Mouse (Mus musculus) midbrain, embryonic 13.5 days (tissue): ENCODE data around the gene Jtb. TPM values are rescaled to one million over a fixed set of nuclear protein-coding genes. Genes with fewer than 3 reads are reported as not detected.
"Not testable (repeated sequence)": the region's sequence is repeated elsewhere in the genome, so short reads cannot be mapped to it uniquely, and the experiment has no call there.

ENCODE experiments used
- ATAC-seq: fragments of 200-750 bp; cut with Nextera tagmentation; 2 replicates; pipeline ENCODE4 v1.8.0; 2017; ENCODE audit warnings: mild to moderate bottlenecking, moderate TSS enrichment, moderate library complexity
- H3K27ac ChIP-seq: fragments of 300-500 bp; sonication (generic); 2 replicates; pipeline ENCODE4 v1.5.1; 2015; ENCODE audit warnings: inconsistent platforms, mild to moderate bottlenecking, moderate library complexity
- H3K27me3 ChIP-seq: fragments of 300-500 bp; sonication (generic); 2 replicates; pipeline ENCODE4 v1.6.1; 2015; ENCODE audit warnings: mild to moderate bottlenecking, inconsistent platforms
- H3K36me3 ChIP-seq: fragments of 300-500 bp; sonication (generic); 2 replicates; pipeline ENCODE4 v1.6.1; 2015; ENCODE audit warnings: mild to moderate bottlenecking, inconsistent platforms
- H3K4me1 ChIP-seq: fragments of 300-500 bp; sonication (generic); replicated peaks from 2 replicates; pipeline ENCODE4 v1.6.1; 2015; ENCODE audit warnings: inconsistent platforms
- H3K4me2 ChIP-seq: fragments of 300-500 bp; sonication (generic); replicated peaks from 2 replicates; pipeline ENCODE4 v1.6.1; 2015; ENCODE audit warnings: moderate library complexity, mild to moderate bottlenecking, inconsistent platforms
- H3K4me3 ChIP-seq: fragments of 300-500 bp; sonication (generic); replicated peaks from 2 replicates; pipeline ENCODE4 v1.5.1; 2015; ENCODE audit warnings: mild to moderate bottlenecking, inconsistent platforms
- H3K9ac ChIP-seq: fragments of 300-500 bp; sonication (generic); replicated peaks from 2 replicates; pipeline ENCODE4 v1.6.1; 2015; ENCODE audit warnings: mild to moderate bottlenecking, inconsistent platforms
- H3K9me3 ChIP-seq: fragments of 300-500 bp; sonication (generic); 2 replicates; pipeline ENCODE4 v1.6.1; 2016; ENCODE audit warnings: mild to moderate bottlenecking, inconsistent platforms
- WGBS: fragments of 180-500 bp; shearing (Covaris S2); methylation state at CpG from one replicate; pipeline ENCODE4 v1.1.7; 2015; 5-methylcytosine and 5-hydroxymethylcytosine counted together
- polyA plus RNA-seq: library from polyadenylated mRNA; unstranded; fragments of >200 nt; fragmentation: Nextera tagmentation; extraction: Ambion mirVana; gene quantifications from 2 replicates; pipeline ENCODE4 v1.2.1, GENCODE M21; 2015

Jtb gene
- polyA plus RNA-seq, 1 experiment from 2014 or later, result 97.6 TPM

DNA sequence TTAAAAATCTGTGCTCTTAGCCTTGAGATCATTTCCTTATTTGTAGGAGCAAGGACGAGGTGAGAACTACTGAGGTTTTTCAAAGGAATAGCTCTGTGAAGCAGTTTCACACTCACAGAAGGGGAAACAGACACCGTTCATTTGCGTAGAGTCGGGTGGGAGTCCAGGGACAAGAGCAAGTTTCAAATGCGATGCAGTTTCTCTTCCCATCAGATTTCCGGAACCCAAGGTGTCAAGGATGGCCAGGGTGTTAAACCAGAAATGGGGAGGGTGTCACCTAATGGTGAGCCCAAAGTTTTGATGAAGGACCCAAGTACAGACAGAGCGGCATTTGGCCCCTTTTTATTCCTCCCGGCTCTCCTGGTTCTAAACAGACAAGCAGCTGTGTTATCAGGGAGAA lies 322 bp upstream of the Jtb start:
- H3K9me3 ChIP-seq, result no peaks in the 10 kb centered on the region
- peak overlapping the region; percentile 81 for H3K9ac ChIP-seq
- H3K4me3 ChIP-seq, result peak overlapping the region; percentile 73
- H3K36me3 ChIP-seq, result peaks cover 23% of the 10 kb centered on the region
- peaks cover 15% of the 10 kb centered on the region for H3K4me1 ChIP-seq
- peak overlapping the region; percentile 89 for H3K4me2 ChIP-seq
- peak overlapping the region; percentile 90 for H3K27ac ChIP-seq
- WGBS, result 23% methylated on average over 8 of the region's 8 CpGs
- H3K27me3 ChIP-seq, result no peaks in the 10 kb centered on the region
- no peak for ATAC-seq

DNA sequence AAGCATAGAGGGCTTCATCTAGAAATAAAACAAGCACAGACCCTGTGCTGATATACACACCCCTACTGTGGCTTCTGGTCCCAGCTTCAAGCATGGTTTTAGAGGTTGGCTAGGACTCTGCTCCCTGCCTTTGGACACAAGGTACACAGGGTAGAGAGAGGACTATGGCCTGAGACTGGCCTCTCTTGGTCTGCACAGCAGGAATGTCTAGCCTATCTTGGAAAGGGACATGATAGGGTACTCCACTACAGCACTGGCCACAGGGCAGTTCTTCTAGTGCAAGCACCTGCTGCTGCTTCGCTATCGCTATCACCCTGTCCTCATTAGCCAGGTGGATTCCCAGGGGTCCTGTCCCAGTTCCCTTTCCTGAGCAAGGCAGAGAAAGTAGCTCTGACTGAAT lies 9.9 kb downstream of the Jtb start:
- 95% methylated on average over 2 of the region's 2 CpGs for WGBS
- Histone ChIP-seq H3K36me3 (peaks cover 5% of the 10 kb centered on the region), H3K4me3 (no peak overlapping the region), H3K9ac (no peak overlapping the region), H3K9me3 (no peaks in the 10 kb centered on the region), H3K27ac (no peak overlapping the region), H3K4me1 (peaks cover 16% of the 10 kb centered on the region), H3K4me2 (no peak overlapping the region), H3K27me3 (no peaks in the 10 kb centered on the region)
- ATAC-seq, result no peak

DNA sequence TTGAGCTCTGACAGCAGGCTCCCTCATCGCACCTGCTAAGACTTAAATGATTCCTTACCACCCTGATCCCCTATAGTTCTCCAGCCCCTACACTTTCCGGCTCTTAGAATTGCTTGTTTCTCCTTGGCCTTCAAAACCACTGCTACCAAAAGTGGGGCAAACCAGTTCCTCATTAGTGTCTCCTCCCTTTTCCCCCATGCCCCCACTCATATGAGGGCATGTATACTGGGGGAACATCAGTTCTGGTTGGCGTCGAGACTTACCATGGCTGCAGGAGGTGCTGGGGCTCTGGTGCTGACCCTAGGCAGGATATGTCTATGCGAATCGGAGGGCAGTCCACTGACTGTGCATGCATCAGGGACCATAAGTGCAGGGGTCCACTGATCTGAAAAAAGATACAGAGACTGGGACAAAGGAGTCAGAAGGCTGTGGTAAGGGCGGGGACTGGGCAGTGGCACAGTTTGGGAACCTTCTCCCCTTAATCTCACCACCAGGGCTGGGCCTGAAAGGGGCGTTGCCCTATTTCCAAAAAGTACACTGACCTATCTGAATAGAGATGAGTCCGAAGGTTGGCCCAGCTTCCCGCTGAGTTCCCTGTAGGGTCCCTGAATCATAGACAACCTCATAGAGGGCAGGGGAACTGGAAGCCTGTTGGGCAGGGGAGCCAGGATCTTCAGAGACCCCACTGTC lies 10.4 kb downstream of the Jtb start:
- H3K9ac ChIP-seq, result no peak overlapping the region
- no peak overlapping the region for H3K4me3 ChIP-seq
- no peaks in the 10 kb centered on the region for H3K9me3 ChIP-seq
- ATAC-seq, result 0 out of 2 replicates have a peak, but pooled peaks have one; percentile 27
- no peaks in the 10 kb centered on the region for H3K27me3 ChIP-seq
- H3K27ac ChIP-seq, result no peak overlapping the region
- 88% methylated on average over 10 of the region's 10 CpGs for WGBS
- H3K4me1 ChIP-seq, result peaks cover 16% of the 10 kb centered on the region
- H3K36me3 ChIP-seq, result peaks cover 3% of the 10 kb centered on the region; the same call in 1 of the 2 replicates
- H3K4me2 ChIP-seq, result no peak overlapping the region

DNA sequence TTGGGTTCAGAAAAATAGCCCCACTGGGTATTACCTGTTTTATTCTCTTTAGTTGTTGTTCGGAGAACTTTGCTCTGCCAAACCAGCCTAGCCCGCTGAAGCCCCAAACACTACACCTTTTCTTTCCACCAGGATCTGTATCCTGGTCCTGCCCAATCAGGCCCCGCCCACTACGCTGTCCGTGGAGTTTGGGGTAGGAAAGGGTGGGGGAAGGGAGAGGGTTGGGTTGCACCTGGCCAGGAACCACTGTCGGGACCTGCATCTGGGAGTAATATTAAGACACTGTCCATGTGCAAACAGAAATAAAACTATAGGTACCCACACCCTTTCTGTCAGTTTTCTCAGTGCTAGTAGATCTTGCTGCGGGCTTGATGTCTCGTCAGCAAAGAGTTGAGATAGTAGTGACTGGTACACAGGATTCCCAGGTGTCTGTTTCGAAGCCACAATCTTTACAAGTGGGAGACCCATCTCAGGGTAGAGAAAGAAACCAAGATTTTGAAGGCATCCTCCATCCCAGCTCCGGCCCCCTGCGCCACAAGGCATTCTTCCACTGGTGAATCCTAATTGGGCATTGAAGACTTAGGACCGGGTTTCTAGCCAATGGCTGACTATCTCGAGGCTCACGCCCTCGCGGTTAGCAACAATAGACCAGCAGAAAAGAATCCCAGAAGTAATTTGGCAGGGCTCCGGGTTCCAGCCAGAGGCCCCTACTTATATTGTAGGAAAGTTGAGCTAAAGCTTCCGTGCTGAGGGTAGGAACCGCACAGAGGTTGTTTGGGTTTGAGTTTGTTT lies 11.8 kb downstream of the Jtb start, which contains the start of gene Creb3l4:
Gene Creb3l4, minus strand, starts transcription at position 529 of the 792 bp plus-strand sequence.
- ATAC-seq, result peak; percentile 61
- peak within 1 kb of the TSS; percentile 71 for H3K4me2 ChIP-seq
- peaks cover 19% of the 10 kb centered on the region for H3K4me1 ChIP-seq
- no peaks in the 10 kb centered on the region for H3K36me3 ChIP-seq
- no peaks in the 10 kb centered on the region for H3K27me3 ChIP-seq
- no peaks in the 10 kb centered on the region for H3K9me3 ChIP-seq
- WGBS, result 2% methylated on average over 19 of the region's 19 CpGs
- peak within 1 kb of the TSS; percentile 40 for H3K4me3 ChIP-seq
- peak within 1 kb of the TSS; percentile 44 for H3K9ac ChIP-seq
- H3K27ac ChIP-seq, result 0 out of 2 replicates have a peak within 1 kb of the TSS, but pooled peaks have one; percentile 30

DNA sequence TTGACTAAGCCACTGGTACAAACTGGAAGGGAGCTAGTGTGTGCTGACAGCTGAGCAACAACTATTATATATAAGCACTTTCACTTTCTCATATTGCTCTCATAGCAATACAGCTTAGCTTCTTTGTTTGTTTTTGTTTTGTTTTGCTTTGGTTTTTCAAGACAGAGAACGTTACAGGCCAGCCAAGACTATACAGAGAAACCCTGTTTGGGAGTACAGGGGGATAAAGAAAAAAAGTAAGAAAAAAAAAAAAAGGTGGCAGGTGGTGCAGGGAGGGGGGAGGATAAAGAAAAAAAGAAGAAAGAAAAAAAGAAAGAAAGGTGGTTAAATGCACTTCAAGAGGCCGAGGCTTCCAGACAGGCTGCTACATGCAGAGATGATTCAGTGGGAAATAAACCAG lies 14.0 kb downstream of the Jtb start:
- Histone ChIP-seq H3K27ac (no peak overlapping the region), H3K4me1 (peaks cover 32% of the 10 kb centered on the region), H3K9me3 (no peaks in the 10 kb centered on the region), H3K9ac (no peak overlapping the region), H3K27me3 (no peaks in the 10 kb centered on the region), H3K36me3 (no peaks in the 10 kb centered on the region), H3K4me3 (no peak overlapping the region), H3K4me2 (no peak overlapping the region)
- 76% methylated on average over 2 of the region's 2 CpGs for WGBS
- no peak for ATAC-seq

DNA sequence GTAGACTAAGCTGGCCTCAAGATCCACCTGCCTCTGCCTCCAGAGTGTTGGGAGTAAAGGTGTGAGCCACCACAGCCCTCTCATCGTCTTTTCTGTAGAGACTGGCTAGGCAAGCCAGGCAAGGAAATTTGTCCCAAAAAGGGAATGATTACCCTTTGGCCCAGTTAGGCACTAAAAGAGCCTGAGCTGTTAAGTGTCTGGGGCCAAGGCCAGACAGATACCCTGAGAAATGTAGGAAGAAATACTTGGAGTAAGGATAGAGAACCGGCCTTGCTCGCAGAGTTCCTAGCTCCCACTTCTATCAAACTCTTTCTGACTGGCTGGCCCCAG lies 16.2 kb downstream of the Jtb start:
- H3K4me2 ChIP-seq, result peak overlapping the region; percentile 86
- peaks cover 31% of the 10 kb centered on the region for H3K4me1 ChIP-seq
- H3K9me3 ChIP-seq, result no peaks in the 10 kb centered on the region
- H3K4me3 ChIP-seq, result peak overlapping the region; percentile 70
- ATAC-seq, result no peak; the same call in 1 of the 2 replicates
- peaks cover 14% of the 10 kb centered on the region for H3K36me3 ChIP-seq
- 3% methylated on average over 3 of the region's 3 CpGs for WGBS
- H3K9ac ChIP-seq, result peak overlapping the region; percentile 52
- peak overlapping the region; percentile 89 for H3K27ac ChIP-seq
- no peaks in the 10 kb centered on the region for H3K27me3 ChIP-seq

DNA sequence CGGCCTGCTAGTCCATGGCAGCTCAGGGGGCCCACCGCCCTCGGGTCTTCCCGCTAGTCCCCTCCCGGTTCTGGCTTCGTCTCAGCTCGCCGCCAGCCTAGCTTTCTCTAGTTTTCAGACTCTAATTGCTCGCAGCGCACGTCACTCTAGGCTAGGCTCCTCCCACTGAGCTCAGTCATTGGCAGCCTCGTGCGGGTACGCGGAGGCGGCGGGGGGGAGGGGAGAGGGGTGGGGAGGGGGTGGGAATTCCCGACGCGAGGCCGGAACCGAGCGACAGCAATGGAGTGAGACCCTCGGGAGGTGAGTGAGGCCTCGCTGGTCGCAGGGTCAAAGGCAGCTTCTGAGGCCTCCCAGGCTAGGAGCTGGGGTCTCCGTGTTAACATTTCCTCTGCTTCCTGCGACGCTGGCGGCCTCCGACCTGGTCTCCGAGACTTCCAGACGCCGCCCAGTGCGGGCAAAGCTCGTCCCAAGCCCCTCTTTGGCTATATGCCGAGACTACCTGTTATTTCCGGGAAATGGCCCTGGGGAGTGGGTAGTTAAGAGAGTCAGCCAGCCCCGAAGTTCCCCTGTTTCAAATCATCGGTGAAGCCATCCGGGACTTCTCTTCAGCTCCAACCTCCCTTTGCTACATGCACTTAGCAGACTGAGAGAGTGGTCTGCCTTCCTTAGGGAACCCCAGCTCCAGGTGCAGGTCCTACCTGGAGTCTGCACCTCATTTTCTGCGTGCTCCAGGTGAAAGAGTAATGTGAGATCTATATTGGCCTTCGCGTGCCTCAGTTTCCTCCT lies 16.8 kb downstream of the Jtb start, which contains the start of gene Slc39a1:
Gene Slc39a1, plus strand, starts transcription at position 213 of the 786 bp plus-strand sequence.
- Histone ChIP-seq H3K27me3 (no peaks in the 10 kb centered on the region), H3K4me3 (peak within 1 kb of the TSS; percentile 70), H3K27ac (peak within 1 kb of the TSS; percentile 89), H3K9me3 (no peaks in the 10 kb centered on the region), H3K36me3 (peaks cover 14% of the 10 kb centered on the region), H3K4me2 (peak within 1 kb of the TSS; percentile 86), H3K9ac (peak within 1 kb of the TSS; percentile 84), H3K4me1 (peaks cover 26% of the 10 kb centered on the region)
- ATAC-seq, result peak; percentile 96
- WGBS, result under 1% methylated on average over 44 of the region's 44 CpGs

DNA sequence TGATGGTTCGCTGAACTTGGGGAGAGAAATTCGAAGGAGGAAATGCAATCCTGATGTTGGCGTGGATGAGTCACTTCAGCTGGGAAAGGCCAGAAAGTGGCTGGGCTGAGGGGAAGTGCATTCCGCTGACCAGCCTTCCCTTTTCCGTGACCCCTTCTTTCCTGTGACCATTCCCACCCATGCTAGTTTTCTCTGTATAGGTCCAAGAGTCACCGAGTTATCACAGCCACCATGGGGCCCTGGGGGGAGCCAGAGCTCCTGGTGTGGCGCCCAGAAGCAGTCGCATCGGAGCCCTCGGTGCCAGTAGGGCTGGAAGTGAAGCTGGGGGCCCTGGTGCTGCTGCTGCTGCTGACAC lies 17.3 kb downstream of the Jtb start:
- H3K27me3 ChIP-seq, result no peaks in the 10 kb centered on the region
- no peaks in the 10 kb centered on the region for H3K9me3 ChIP-seq
- peak overlapping the region; percentile 70 for H3K4me3 ChIP-seq
- no peak for ATAC-seq
- peak overlapping the region; percentile 84 for H3K9ac ChIP-seq
- WGBS, result 12% methylated on average over 10 of the region's 10 CpGs
- peak overlapping the region; percentile 86 for H3K4me2 ChIP-seq
- peaks cover 20% of the 10 kb centered on the region for H3K4me1 ChIP-seq
- H3K27ac ChIP-seq, result peak overlapping the region; percentile 89
- H3K36me3 ChIP-seq, result peaks cover 14% of the 10 kb centered on the region

DNA sequence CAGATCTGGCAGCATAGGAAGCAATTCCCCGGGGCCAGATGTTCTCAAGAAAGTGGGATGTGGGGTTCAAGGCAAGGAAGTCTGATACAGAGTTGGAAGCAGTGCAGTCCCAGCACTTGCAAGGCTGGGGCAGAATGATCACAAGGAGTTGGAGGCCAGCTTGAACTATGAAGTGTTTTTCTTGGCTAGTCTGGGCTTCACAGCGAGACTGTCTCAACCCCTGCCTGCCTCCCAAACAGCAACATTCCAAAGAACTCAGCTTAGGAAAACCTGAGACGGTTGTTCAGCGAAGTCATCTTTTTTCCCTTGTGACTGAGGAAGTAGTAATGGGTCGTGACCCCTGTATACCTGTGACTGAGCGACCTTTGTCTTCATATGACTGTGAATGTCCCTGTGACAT lies 19.4 kb downstream of the Jtb start:
- no peaks in the 10 kb centered on the region for H3K9me3 ChIP-seq
- H3K4me3 ChIP-seq, result no peak overlapping the region
- H3K9ac ChIP-seq, result no peak overlapping the region
- ATAC-seq, result no peak
- H3K4me2 ChIP-seq, result no peak overlapping the region
- peaks cover 14% of the 10 kb centered on the region for H3K36me3 ChIP-seq
- WGBS, result 86% methylated on average over 6 of the region's 6 CpGs
- no peaks in the 10 kb centered on the region for H3K27me3 ChIP-seq
- H3K27ac ChIP-seq, result no peak overlapping the region
- peaks cover 28% of the 10 kb centered on the region for H3K4me1 ChIP-seq

DNA sequence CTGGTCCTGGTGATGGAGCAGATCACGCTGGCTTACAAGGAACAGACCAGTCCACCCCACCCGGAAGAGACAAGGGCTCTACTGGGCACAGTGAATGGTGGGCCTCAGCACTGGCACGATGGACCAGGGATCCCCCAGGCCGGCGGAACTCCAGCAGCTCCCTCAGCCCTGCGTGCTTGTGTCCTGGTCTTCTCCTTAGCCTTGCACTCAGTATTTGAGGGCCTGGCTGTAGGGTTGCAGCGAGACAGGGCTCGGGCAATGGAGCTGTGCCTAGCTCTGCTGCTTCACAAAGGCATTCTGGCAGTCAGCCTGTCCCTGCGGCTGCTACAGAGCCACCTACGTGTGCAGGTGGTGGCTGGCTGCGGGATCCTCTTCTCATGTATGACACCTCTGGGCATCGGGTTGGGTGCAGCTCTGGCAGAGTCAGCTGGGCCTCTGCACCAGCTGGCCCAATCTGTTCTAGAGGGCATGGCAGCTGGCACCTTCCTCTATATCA lies 20.4 kb downstream of the Jtb start:
- peaks cover 37% of the 10 kb centered on the region for H3K4me1 ChIP-seq
- H3K4me2 ChIP-seq, H3K9me3 ChIP-seq, H3K9ac ChIP-seq, ATAC-seq, H3K27ac ChIP-seq, H3K27me3 ChIP-seq, H3K4me3 ChIP-seq: not testable (repeated sequence)
- peaks cover 14% of the 10 kb centered on the region for H3K36me3 ChIP-seq
- 92% methylated on average over 8 of the region's 12 CpGs for WGBS

DNA sequence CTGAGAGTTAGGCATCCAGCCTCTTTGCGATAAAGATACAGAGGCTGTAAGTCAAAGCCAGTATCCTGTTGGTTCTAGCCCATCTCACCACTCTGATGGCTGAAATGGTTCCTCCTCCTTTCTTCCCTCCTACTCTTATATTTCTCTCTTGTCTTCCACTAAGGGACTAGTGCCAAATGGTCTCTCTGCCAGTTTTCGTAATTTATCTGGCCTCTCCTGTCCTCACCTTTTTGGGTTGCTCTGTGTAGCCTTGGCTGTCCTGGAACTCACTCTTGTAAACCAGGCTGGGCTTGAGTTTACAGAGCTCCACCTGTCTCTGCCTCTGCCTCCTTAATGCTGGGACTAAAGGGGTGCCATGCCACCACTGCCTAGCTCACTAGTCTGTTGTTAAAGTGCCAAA lies 21.3 kb downstream of the Jtb start:
- H3K27ac ChIP-seq, H3K27me3 ChIP-seq, H3K9me3 ChIP-seq, H3K4me3 ChIP-seq, H3K4me2 ChIP-seq, ATAC-seq, H3K9ac ChIP-seq: not testable (repeated sequence)
- 97% methylated on average over 2 of the region's 2 CpGs for WGBS
- Histone ChIP-seq H3K4me1 (peaks cover 34% of the 10 kb centered on the region), H3K36me3 (peaks cover 22% of the 10 kb centered on the region)
